In genomic region chr10:58383282-58383681, GRCm38 (mm10) we compare ENCODE assay signal across 9 mouse cellular contexts.
DNase-seq lines count a peak whose midpoint lies in the region; ATAC-seq and TF ChIP-seq lines count a peak whose summit lies in the region.
"Had no signal": no experiment of that assay in that cellular context is flagged by ENCODE, and none has a peak within 500 bp of the region (broad histone marks: within the 10 kb centered on the region; RNA-seq: fewer than 3 reads in every experiment).

No protein-coding gene starts in this region.

- H3K27me3 ChIP-seq in lung, embryonic 15.5 days: no peaks in the 10 kb centered on the region
- H3K27me3 ChIP-seq in midbrain, postnatal 0 days (ENCODE audit: insufficient read depth, low read length): no peaks in the 10 kb centered on the region

- no peak overlapping the region for H3K9ac ChIP-seq in lung, embryonic 15.5 days
- no peak overlapping the region for H3K9ac ChIP-seq in midbrain, postnatal 0 days (replicated peaks; ENCODE audit: low read length, poor library complexity, severe bottlenecking)

- no peak for TF ChIP-seq CTCF in lung, adult 2 months (IDR thresholded peaks at IDR 0.05; ENCODE audit: insufficient read depth, low read length)
- TF ChIP-seq CTCF in midbrain, postnatal 0 days (IDR thresholded peaks at IDR 0.05): no peak

- no peak for TF ChIP-seq POLR2A in lung, adult 2 months (IDR thresholded peaks at IDR 0.05; ENCODE audit: borderline replicate concordance, extremely low read depth, low read depth, low read length)

- no peak overlapping the region for H3K4me3 ChIP-seq in lung, embryonic 15.5 days
- H3K4me3 ChIP-seq in lung, adult 2 months (replicated peaks; ENCODE audit: extremely low read depth, low read depth, low read length): no peak overlapping the region
- H3K4me3 ChIP-seq in midbrain, postnatal 0 days (ENCODE audit: low read depth, low read length): no peak overlapping the region
- H3K4me3 ChIP-seq: erythroblast, embryonic 14.5 days had no signal

- peak; percentile 63; the same call in 1 of the 2 replicates for ATAC-seq in lung, embryonic 15.5 days (ENCODE audit: borderline replicate concordance, extremely low read depth, low FRiP score, low TSS enrichment)
- peak; percentile 69 for ATAC-seq in midbrain, postnatal 0 days (ENCODE audit: low FRiP score)

- H3K36me3 ChIP-seq in lung, embryonic 15.5 days: no peaks in the 10 kb centered on the region
- H3K36me3 ChIP-seq in midbrain, postnatal 0 days (ENCODE audit: insufficient read depth, low read length): no peaks in the 10 kb centered on the region

- H3K4me1 ChIP-seq in lung, embryonic 15.5 days: peaks cover 34% of the 10 kb centered on the region
- H3K4me1 ChIP-seq in lung, adult 2 months (ENCODE audit: control insufficient read depth, insufficient read depth, low read length): peaks cover 13% of the 10 kb centered on the region
- peaks cover 13% of the 10 kb centered on the region for H3K4me1 ChIP-seq in midbrain, postnatal 0 days (ENCODE audit: insufficient read depth, low read length)

- H3K9me3 ChIP-seq in lung, embryonic 15.5 days: no peaks in the 10 kb centered on the region
- no peaks in the 10 kb centered on the region for H3K9me3 ChIP-seq in midbrain, postnatal 0 days (ENCODE audit: low read length)

- H3K4me2 ChIP-seq in lung, embryonic 15.5 days: no peak overlapping the region
- H3K4me2 ChIP-seq in midbrain, postnatal 0 days (ENCODE audit: low read depth, low read length, poor library complexity, severe bottlenecking): no peak overlapping the region

- H3K27ac ChIP-seq in lung, embryonic 15.5 days: peak overlapping the region; percentile 77
- peak overlapping the region; percentile 26; the same call in 1 of the 2 replicates for H3K27ac ChIP-seq in midbrain, postnatal 0 days (ENCODE audit: low read depth, low read length)

- 17% methylated on average over 3 of the region's 3 CpGs for WGBS in lung, embryonic 15.5 days
- 13% methylated on average over 3 of the region's 3 CpGs for WGBS in lung, adult 2 months
- WGBS in midbrain, postnatal 0 days: 10% methylated on average over 3 of the region's 3 CpGs

- DNase-seq in lung, adult 2 months: no peak
- DNase-seq in cerebellum, adult 9-11 months: peak; percentile 66
- peak; percentile 16 for DNase-seq in gastrocnemius, postnatal 25 days
- DNase-seq in left cerebral cortex, adult 11 months (ENCODE audit: low spot score): peak; percentile 82
- DNase-seq in midbrain, postnatal 0 days (ENCODE audit: low spot score): peak; percentile 74
- DNase-seq in spleen, postnatal 10 days (ENCODE audit: low spot score in 2 of 2): no peak
- DNase-seq in liver: no peak

Comparison
In these comparisons a context has a peak if more than half of its experiments do, and no peak if none do; other contexts are left out.
1. DNase-seq: peak in cerebellum, adult 9-11 months (single experiment), gastrocnemius, postnatal 25 days (single experiment), left cerebral cortex, adult 11 months (single experiment) and midbrain, postnatal 0 days (single experiment); none in lung, adult 2 months (single experiment), spleen, postnatal 10 days (0 of 2) and liver (single experiment).